Mouse (Mus musculus) ES-Bruce4 (cell line): ENCODE data around the gene Mgst3.

ENCODE experiments used
- CTCF ChIP-seq: IDR thresholded peaks from one replicate; pipeline ENCODE4 v1.8.1; 2011; ENCODE audit warnings: low read depth, low read length
- EP300 ChIP-seq: IDR thresholded peaks from 2 replicates; pipeline ENCODE4 v1.6.1; 2011; ENCODE audit warnings: low read depth, low read length; ENCODE audit not compliant: insufficient read depth
- POLR2A ChIP-seq: IDR thresholded peaks from one replicate; pipeline ENCODE4 v1.8.1; 2011; ENCODE audit warnings: low read length; ENCODE audit not compliant: insufficient read depth

DNA sequence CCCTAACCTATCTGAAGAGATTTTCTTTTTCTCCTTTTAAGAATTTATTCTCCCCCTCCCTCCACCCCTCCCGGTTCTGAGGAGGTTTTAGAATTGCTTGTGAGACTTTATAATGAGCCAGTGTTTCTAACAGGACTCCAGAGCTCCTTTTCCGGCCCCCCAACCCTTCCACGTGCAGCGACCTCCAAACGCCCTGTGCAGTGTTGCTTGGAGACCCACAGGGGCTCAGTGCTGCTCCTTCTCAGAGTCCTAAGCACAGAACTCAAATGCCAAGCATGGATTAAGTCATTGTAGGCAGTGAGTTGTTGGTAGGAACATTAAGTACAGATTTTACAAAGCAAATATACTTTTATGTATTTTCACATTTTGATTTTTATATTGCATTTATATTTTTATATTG, 30.3 kb downstream of the Mgst3 start:
- no peak for TF ChIP-seq CTCF
- no peak for TF ChIP-seq POLR2A
- TF ChIP-seq EP300, result no peak
